Mouse (Mus musculus) inflammation-experienced regulatory T-cells, adult 6 months (primary cell): ENCODE results near the gene Rps27rt. TPM values are rescaled to one million over a fixed set of nuclear protein-coding genes. Genes with fewer than 3 reads are reported as not detected.
"Not testable (repeated sequence)": the region's sequence is repeated elsewhere in the genome, so short reads cannot be mapped to it uniquely, and the experiment has no call there.

Source experiments
- ATAC-seq: one replicate; pipeline ENCODE4 v1.8.0; 2017
- polyA plus RNA-seq, 3 experiments: library from polyadenylated mRNA; unstranded; fragments of 100-300 nt; shearing (Covaris generic); gene quantifications; one replicate each; pipeline ENCODE4 v1.2.1; 2017

The Rps27rt gene
- polyA plus RNA-seq: 1,000 to 10,000 TPM; 2,830 to 6,239 (median 3,618) TPM

DNA sequence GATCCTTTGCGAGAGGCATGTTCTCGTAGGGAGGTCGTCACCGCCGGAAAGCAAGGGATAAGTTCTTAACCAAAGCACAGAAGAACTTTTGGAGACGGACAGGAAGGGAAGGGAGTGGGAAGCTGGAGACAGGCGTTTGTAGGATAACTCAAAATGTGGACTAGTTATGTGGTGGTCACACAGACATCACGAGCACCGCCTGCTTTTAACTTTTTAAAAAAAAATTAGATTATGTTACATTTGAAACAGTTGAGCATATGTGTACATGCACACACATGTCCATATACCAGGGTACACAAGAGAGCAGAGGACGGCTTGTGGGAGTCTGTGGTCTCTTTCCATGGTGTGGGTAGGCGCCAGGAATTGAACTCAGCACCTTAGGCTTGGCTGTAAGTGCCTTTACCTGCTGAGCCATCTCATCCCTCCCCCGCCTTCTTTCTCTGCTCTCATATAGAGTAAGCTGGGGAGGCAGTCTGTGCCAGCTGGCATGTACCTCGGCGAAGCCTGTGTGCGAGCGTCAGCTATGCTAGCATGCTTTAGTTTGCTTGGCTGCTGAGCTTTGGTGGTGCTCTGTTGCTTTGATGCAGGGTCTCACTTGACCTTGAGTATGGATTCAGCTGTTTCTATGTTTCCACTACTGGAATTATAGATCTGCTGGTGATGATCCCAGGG lies at the start of gene Rps27rt:
Gene Rps27rt, minus strand, starts transcription at position 51 of the 672 bp plus-strand sequence.
- ATAC-seq: no peak

DNA sequence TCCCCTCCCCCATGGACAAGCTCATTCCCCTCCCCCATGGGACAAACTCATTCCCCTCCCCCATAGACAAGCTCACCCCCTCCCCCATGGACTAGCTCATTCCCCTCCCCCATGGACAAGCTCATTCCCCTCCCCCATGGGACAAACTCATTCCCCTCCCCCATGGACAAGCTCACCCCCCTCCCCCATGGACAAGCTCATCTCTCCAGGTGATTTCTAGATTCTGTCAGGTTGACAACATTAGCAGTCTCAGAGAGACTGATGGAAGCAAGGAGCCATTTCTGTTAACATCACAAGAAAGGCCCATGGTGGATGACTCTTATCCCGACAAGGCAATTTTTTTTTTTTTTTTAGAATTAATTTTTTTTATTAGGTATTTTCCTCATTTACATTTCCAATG lies 48.5 kb upstream of the Rps27rt start:
- ATAC-seq: not testable (repeated sequence)

DNA sequence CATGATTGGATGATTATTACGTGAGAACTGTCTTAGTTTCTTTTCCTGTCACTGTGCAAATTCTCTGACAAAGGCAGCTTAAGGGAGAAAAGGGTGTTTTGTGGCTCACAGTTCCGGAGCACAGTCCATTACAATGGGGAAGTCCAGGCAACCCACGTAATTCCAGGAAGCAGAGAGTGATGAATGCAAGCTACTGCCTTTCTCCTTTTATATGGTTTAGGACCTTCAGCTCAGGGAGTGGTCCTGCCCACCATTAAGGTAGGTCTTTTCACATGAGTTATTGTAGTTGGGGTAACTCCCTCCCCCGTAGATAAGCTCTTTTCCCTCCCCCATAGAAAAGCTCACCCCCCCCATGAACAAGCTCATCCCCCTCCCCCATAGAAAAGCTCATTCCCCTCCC lies 48.0 kb upstream of the Rps27rt start:
- no peak for ATAC-seq

DNA sequence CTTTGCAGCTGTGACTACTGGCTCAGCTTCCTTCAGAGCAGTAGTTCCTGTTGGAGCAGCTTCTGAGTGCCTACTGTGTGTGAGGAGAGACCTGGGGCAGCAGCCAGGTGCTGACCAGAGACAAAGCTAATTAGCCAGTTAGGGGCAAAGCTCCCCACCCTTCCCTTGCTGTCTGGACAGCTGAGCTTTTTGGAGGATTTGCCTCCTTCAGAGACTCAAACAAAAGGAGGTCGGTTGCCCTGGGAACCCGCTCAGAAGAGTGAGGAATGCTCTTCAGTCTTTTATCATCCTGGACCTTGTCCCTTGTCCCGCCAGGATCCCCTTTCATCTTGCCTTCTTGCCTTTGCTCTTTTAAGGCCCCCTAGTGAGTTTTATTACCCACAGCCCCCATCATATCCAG lies 46.8 kb upstream of the Rps27rt start:
- ATAC-seq: no peak

DNA sequence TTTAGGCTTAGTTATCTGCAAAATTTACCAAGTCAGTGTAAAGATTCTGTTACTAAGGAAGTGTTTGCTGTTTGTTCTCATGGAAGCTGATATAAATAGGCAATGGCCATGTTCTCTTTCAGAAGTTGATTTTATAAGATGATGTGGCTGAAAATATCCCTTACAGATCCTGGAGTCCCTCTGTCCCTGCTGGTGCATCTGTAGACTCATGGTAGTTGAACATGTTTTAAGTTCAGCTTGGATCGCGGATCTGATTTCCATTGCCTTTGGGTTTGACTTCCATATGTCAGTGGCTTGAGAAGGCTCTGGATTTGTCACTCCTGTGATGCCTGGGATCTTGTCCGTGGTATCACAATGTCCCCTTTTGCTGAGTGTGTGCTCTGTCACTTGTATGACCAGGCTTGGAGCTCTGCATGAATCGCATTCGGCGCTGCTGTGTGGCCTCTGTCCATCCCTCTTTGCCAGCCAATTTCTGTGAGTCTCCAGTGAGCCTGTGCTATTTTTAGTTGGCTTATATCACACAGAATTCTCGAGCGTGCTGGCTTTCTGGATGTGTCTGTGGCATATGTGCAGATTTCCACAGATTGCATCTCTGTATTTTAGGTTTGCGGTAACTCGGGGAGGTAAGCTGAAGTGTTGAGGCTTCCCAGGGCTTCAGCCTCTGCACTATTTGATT lies 41.3 kb upstream of the Rps27rt start:
- ATAC-seq: no peak

DNA sequence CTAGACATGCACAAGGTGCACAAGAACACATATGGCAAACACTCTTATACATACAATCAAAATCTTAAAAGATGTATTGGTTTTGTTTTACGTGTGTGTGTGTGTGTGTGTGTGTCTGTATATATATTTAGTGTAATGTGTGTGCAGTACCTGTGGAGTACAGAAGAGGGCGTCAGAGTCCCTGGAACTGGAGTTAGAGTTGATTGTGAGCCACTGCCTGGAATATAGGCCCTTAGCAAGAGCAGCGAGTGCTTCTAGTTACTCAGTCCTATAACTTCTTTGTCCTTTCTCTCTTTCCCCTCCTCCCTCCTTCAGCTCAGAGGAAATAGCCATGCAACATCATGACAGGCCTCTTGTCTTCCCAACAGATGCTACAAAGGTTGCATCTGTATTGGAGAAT lies 40.6 kb upstream of the Rps27rt start:
- no peak for ATAC-seq

DNA sequence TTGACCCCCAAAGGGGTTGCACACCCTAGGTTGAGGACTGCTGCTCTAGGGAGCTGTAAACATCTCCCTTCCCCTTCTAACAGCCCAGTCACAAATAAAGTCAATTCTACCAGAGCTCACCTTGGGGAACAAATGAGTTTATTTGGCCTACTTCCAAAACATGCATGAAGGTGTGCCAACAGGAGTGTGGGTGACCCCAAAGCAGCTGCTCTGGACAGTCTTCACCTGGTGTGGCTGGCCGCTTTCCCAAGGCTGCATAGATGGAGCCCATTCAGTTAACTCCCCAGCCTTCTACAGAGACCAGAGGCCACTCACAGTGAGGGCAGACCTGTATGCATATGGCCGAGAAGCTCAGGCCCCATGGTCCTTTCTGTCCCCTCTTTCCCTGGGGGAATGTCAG lies 38.9 kb upstream of the Rps27rt start:
- ATAC-seq: no peak

DNA sequence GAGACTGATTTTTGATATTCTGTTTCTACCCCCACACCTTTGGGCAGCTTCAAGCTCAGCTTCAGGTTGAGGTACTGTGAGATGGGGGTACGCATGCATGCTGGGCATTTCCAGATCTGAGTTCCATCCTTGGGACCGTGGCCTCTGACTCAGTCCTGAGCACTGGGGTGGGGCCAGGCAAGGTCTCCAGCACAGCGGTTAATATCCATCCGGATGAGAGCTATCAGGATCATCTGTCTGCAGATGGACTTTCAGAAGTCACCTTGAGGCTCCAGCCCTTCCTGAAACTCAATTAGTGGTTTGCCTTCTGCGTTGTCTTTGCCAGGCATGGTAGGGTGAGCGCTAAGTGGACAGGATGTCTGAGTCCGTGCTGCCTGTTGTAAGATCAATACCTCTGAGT lies 37.6 kb upstream of the Rps27rt start:
- ATAC-seq: no peak

DNA sequence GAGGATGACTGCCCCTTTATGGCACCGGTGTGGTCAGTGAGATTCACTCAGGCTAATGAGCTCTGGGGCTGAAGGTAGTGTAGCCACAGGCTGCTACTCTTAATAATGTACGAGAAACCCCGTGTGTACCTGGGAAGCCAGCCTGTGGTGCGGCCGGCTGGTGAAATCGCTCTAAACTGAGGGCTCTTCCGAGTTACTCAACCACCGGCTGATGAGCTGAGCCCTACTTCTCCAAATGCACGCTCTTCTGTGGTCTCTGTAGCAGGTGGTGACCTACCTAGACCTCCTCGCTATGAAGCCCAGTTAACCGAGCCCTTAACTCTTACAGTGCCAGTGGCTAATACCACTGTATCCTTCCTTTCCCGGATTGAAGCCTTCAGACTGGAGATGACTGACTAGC lies 29.8 kb upstream of the Rps27rt start:
- ATAC-seq: no peak

DNA sequence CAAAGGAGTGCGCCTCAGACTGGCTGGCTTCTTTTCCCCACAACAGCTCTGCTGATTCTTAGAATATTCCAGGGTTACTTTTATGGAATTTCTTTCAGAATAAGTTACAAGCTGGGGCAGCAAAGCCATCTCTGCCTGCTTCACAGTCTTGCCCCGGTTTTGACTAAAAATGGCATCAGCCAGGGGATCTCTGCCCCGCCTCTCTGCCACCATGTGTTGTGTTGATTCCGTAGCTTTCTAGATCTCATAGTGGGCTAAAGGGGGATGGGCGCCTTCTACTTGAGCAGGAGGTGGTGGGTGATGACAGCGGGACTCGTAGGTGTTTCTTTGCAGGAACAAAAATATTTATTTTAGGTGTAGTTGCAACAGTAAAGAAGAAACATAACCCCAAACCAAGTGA lies 25.7 kb upstream of the Rps27rt start:
- no peak for ATAC-seq

DNA sequence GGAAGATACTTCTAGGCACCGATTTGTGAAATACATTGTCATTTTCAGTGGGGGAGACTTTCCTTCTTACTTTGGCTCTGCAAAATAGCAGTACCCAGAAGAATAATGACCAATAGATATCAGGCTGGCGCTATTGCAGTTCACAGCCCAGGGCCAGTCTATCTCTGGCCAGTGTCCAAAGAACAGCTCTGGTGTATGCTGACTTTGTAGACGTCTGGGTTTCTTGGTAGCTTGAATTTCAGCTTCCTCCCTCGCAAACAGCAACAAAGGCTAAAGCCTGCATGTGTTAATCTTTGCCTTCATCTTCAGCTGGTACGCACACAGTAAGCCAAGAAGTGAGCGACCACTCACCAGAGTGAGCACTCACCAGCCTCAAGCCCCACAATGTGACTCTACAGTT lies 25.2 kb upstream of the Rps27rt start:
- ATAC-seq: no peak

DNA sequence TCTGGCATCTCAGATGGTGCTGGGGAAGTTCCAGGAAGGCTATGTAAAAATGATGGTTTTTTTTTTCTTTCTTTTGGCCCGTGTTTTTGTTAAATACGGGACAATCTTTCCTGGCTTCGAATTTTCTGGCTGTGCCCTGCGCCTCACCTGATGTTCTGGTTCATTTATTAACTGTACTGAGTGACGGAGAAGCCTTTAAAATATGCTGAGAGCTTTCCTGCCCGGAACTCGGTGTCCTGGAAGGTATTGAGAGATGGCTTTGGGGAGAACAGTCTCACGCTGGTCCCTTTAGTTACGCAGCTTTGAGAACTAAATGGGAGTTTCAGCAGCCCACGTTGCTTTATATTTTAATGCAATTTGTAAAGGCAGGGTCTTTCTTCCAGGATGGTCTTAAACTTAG lies 22.9 kb upstream of the Rps27rt start:
- ATAC-seq: no peak

DNA sequence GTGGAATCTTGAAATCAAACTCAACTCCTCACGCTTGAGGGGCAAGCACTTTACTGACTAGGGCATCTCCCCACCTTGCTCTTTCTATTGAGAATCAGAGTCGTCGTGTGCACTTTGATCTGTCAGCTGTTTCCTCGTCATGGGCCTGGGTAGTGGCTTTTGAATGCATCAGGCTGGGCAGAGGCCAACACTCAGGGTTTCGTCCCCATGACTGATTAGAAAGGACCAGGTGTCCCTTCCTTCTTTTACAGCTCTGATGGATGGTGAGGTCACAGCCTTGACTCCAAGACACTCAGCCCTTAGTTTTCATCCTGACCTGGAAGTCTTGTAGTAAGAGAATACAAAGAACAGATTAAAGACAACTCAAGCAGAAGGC lies 17.2 kb upstream of the Rps27rt start:
- ATAC-seq: no peak

DNA sequence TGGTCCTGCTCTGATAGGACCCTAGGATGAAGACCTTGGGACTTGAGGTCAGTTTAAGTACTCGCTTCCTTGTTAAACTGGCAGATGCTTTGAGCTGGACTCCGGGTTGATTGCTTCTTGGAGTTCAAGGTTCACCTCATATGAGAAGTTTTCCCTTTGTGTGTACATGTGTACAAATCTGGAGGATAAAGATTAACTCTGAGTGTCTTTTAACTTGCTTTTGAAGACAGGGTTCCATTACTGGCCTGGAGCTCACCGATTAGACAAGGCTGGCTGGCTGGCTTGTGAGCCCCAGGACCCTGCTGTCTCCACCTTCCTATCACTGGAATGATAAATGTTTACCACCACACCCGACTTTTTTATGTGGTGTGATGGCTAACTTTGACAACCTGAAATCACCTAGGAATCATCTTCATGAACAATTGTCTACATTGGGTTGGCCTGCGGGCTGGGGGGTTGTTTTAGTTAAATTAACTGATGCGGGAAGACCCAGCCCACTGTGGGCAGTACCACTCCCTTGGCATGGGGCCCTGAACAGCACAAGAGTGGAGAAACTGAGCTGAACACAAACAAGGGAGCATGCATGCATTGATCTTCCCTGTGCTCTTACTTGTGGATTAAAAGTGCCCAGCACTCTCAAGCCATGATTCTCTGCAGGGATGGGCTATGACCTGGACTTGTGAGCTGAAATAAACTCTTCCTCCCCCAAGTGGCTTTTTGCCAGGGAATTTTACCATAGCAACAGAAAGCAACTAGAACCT lies 16.7 kb upstream of the Rps27rt start:
- no peak for ATAC-seq

DNA sequence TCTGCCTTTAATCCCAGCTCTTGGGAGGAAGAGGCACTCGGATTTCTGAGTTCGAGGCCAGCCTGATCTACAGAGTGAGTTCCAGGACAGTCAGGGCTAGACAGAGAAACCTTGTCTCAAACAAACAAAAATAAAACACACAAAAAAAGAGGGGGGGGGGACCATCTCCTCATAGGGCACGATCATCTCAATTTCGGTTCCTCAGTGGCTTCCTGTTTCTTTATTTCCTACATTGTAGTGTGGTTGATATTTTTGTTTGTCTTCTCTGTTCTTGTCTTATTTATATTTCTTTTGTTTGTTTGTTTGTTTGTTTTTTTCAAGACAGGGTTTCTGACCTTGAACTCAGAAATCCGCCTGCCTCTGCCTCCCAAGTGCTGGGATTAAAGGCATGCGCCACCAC lies 13.9 kb upstream of the Rps27rt start:
- ATAC-seq: no peak

DNA sequence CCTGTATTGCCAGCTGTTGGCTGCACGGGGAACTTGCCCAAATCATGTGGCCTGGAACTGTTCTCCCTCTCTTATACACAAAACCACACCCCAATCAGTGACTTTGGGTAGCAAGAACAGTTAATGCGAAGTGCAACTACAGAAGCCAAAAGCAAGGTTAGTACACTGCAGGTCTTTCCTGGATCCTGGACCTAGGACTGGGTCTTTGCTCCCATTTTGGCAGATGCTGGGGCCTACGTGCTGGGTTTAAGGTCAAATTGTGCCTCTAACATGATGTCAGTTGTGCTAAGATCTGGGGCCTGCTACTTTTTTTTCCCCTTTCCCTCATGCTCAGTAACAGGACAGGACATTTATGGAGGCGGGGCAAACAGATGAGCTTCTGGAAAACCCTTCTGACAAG lies 13.2 kb upstream of the Rps27rt start:
- ATAC-seq: no peak

DNA sequence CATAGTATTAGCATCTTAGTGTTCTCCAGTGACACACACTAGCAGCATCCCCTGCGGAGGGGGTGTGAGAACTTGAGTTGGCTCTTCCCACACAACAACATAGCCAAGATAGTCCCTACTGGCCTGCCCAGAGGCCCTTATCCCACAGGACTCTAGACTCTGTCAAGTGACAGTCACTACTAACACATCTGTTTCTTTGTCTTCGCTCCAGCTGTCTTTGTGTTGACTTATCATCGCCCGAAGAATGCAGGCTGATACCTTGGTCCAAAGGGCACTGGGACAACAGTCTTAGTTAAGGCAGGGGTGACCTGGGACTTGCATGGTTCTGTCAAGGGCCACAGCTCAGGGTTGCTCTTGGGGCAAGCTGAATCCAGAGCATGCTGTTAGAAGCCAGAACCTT lies 12.7 kb upstream of the Rps27rt start:
- no peak for ATAC-seq

DNA sequence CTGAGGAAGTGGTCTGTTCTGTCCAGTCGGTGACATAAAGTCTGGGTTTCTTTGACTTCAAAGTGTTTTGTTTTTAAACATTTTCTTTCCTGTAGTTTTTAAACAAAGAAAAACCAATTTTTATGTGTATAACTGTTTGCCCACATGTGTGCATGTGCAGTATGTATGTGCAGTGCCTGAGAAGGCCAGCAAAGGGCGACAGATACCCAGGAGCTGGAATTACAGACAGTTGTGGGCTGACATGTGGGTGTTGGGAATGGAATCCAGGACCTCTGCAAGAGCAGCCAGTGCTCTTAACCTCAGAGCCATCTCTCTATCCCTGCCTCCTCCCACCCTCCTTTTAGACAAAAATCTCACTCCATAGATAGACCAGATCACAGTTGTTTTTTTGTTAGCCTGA lies 10.0 kb upstream of the Rps27rt start:
- ATAC-seq: no peak

DNA sequence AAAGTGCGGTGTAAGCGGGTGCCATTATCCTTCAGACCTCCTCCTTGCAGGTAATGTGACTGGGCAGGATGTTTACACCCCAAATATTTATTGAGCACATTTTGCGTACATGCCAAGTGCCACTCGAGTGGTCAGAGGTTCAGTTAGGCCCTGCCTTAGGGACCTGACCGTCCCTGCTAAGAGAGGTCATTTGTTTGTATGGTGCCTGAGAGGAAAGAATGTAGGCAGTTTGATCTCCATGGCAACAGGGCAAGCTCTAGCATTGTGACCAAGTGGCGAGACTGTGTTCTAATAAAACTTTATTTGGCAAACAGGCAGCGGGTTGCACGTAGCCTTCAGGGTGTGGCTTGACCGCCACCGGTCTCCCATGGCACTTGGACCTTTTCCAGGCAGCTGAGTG lies 7.9 kb upstream of the Rps27rt start:
- no peak for ATAC-seq

DNA sequence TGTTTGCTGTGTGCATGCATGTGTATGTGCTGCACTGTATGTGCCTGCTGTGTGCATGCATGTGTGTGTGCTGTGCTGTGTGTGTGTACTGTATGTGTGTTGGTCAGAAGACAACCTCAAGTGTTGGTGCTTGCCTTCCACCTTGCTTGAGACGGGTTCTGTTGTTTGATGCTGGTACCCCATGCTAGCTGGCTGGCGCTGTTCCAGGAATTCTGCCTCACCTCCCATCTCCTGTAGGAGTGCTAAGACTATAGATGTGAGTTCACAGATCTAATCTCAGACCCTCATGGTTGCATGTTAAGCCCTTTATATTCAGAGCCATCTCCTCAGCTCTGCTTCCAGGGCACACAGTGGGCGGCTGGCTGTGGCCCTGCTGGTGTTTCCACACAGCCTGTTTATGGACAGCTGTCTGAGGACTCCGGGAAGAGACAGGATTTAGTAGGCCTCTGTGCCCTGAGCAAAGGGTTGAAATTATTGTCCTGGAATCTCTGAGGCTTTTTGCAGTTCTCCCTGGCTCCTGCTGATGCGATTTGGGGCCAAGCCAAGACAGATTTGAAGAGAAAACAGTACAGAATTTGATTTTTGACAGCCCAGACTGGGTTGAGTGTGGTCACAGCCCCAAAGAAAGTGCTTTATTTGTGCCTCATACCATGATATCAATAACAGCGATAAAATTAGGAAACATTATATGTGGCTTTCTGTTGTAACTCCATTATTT lies 6.2 kb upstream of the Rps27rt start:
- ATAC-seq: no peak

DNA sequence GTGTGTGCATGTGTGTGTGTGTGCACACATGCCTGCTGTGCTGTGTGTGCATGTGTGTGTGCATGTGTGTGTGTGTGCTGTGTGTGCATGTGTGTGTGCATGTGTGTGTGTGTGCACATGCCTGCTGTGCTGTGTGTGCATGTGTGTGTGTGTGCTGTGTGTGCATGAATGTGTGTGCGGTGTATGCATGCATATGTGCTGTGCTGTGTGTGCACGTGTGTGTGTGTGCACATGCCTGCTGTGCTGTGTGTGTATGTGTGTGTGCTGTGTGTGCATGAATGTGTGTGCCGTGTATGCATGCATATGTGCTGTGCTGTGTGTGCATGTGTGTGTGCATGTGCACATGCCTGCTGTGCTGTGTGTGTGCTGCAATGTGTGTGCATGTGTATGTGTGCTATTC lies 5.5 kb upstream of the Rps27rt start:
- no peak for ATAC-seq

DNA sequence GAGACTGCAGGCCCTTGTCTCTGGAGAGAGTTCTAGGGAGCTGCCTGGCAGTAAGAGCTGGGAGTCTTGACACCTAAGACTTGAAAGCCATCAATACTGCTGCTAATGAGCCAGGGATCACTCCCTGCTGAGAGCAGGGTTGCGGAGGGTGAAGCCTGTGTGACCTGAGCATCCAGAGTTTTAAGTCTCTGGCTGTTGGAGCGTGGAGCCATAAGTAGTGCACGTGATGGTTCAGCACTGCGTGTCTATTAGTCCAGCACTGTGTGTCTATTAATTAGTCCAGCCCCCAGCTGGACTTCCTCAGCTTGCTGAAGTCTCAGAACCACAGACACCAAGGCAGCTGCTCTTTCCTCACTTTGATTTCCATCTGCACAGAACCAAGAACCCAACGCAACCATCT lies 3.8 kb upstream of the Rps27rt start:
- no peak for ATAC-seq

DNA sequence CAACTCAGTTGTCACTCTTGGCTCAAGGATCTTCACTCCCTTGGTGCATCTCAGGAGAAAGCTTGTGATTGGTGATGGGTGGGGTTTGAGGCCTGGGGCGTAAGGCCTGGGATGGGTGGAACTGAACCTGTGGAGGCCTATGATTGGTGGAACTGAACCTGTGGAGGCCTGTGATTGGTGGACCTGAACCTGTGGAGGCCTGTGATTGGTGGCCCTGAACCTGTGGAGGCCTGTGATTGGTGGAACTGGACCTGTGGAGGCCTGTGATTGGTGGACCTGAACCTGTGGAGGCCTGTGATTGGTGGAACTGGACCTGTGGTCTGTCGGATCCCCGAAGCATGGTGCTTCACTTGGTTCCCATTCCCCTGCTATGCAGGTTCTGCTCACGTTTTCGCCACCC lies 3.2 kb upstream of the Rps27rt start:
- no peak for ATAC-seq
